Mouse (Mus musculus) kidney, adult 2 months (tissue): ENCODE data around the gene Prr19.

Source experiments
- CTCF ChIP-seq: fragments of 200-500 bp; conservative IDR thresholded peaks from 2 replicates; pipeline ENCODE4 v1.5.1; 2011; ENCODE audit warnings: low read depth, mild to moderate bottlenecking, control low read depth, low read length, moderate library complexity, mixed read lengths; ENCODE audit not compliant: insufficient read depth, insufficient read length
- POLR2A ChIP-seq: fragments of 200-500 bp; IDR thresholded peaks from one replicate; pipeline ENCODE4 v1.6.1; 2011; ENCODE audit warnings: low read depth, low read length, control low read depth

GRCm38 (mm10) chr7:25273259-25274241, 27.7 kb upstream of the Prr19 start:
- no peak for TF ChIP-seq CTCF
- no peak for TF ChIP-seq POLR2A
